Mouse (Mus musculus): ENCODE data around the gene Terb1. TPM values are rescaled to one million over a fixed set of nuclear protein-coding genes. Genes with fewer than 3 reads are reported as not detected.
A peak's percentile ranks its signal among the peaks of the same experiment; 100 is the strongest.

The Terb1 gene
- polyA plus RNA-seq, 2 experiments = 0.29 to 0.44 TPM

DNA sequence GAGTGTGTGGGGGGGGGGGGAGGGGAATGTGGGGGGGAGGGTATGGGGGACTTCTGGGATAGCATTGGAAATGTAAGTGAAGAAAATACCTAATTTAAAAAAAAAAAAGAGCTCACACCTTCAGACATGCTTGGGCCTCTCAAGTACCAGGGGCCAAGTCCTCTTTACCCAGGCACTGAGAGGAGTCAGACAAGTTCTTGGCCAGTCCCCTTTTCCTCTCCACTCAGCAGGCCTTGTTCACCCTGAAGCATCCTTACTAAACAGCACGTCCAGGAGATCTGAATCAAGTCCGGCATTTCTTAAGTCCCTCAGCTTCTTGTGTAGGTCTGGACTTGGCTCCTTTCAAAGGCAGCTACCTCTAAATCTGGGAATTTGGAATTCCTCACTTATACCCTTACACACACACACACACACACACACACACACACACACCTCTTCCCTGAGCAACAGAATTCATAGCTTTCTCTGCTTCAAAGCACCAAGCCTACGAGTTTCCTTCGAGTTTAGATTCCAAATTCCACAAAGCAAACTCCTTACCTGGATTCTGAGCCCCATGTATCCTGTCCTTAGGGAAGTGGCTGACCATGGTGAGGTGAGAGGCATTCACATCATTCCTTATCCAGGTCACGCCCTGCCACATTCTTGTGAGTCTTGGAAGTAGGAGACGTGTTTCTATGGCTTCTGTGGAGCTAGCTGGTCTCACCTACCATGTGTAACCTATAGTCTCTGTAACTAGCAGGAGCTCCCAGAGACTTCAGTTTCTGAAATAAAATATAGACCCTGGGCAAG is 103.2 kb downstream of the Terb1 start:
- H3K9me3 ChIP-seq (ENCODE audit: control insufficient read depth, low read length) = no peaks in the 10 kb centered on the region
- no peak overlapping the region for H3K4me2 ChIP-seq (replicated peaks; ENCODE audit: low read depth, low read length, severe bottlenecking)
- H3K4me3 ChIP-seq (replicated peaks; ENCODE audit: low read length) = no peak overlapping the region
- H3K4me1 ChIP-seq (ENCODE audit: control insufficient read depth, insufficient read depth, low read length) = peaks cover 8% of the 10 kb centered on the region; the same call in 1 of the 2 replicates
- 71% methylated on average over 6 of the region's 6 CpGs for WGBS
- no peaks in the 10 kb centered on the region for H3K27me3 ChIP-seq (ENCODE audit: control insufficient read depth, insufficient read depth, low read length)
- no peak overlapping the region for H3K9ac ChIP-seq (ENCODE audit: low read depth, low read length, severe bottlenecking)
- H3K27ac ChIP-seq (replicated peaks; ENCODE audit: low read depth, low read length) = no peak overlapping the region
- DNase-seq (ENCODE audit: low spot score) = no peak
- H3K36me3 ChIP-seq (ENCODE audit: control insufficient read depth, insufficient read depth, low read length) = no peaks in the 10 kb centered on the region
- no peak for ATAC-seq (ENCODE audit: low FRiP score, low read depth)
- no peak for TF ChIP-seq POLR2A (IDR thresholded peaks at IDR 0.05; ENCODE audit: borderline replicate concordance, extremely low read depth, insufficient read depth, insufficient read length)

DNA sequence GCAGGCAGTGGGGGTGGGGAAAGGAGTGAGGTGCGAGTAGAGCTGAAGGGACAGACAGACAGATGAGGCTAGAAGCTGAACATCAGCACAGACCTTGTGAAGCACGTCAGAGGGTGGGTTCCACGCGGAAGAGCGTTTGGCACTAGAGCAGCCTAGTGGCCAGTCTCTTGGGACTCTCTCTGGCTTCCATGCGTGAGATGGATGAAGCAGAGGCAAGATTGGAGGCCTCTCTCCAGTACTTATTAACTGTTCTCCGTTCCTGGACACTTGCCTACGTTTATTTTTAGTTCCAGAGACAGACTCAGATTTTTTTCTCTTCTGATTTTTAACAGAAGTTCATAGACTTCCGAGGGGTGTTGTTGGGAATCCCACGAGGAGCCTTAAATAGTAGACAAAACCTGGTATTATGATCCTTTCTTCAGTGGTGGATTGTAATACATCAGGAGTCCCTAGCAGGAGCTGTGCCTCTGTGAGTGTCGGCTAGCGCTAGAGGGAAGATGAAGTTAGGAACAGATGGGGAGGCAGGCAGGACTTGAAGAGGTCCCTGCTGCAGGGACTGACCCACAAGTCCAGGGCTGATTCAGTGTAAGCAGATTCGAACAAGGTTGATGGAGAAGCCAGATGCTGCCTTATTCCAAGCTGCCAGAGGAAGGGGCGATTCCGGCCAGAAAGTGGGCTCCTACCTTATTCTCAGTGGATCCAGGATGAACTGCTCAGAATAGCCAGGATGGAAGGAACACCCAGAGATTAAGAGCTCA is 104.1 kb downstream of the Terb1 start:
- Histone ChIP-seq H3K27ac (replicated peaks; ENCODE audit: low read depth, low read length) (0 out of 2 replicates have a peak overlapping the region, but pooled peaks have one; percentile 5), H3K27me3 (ENCODE audit: control insufficient read depth, insufficient read depth, low read length) (no peaks in the 10 kb centered on the region), H3K9me3 (ENCODE audit: control insufficient read depth, low read length) (no peaks in the 10 kb centered on the region), H3K4me3 (replicated peaks; ENCODE audit: low read length) (no peak overlapping the region), H3K4me2 (replicated peaks; ENCODE audit: low read depth, low read length, severe bottlenecking) (no peak overlapping the region), H3K36me3 (ENCODE audit: control insufficient read depth, insufficient read depth, low read length) (no peaks in the 10 kb centered on the region), H3K9ac (ENCODE audit: low read depth, low read length, severe bottlenecking) (no peak overlapping the region), H3K4me1 (ENCODE audit: control insufficient read depth, insufficient read depth, low read length) (peaks cover 8% of the 10 kb centered on the region; the same call in 1 of the 2 replicates)
- no peak for TF ChIP-seq POLR2A (IDR thresholded peaks at IDR 0.05; ENCODE audit: borderline replicate concordance, extremely low read depth, insufficient read depth, insufficient read length)
- WGBS = 55% methylated on average over 15 of the region's 15 CpGs
- peak; percentile 66 for DNase-seq (ENCODE audit: low spot score)
- ATAC-seq (ENCODE audit: low FRiP score, low read depth) = peak; percentile 30

DNA sequence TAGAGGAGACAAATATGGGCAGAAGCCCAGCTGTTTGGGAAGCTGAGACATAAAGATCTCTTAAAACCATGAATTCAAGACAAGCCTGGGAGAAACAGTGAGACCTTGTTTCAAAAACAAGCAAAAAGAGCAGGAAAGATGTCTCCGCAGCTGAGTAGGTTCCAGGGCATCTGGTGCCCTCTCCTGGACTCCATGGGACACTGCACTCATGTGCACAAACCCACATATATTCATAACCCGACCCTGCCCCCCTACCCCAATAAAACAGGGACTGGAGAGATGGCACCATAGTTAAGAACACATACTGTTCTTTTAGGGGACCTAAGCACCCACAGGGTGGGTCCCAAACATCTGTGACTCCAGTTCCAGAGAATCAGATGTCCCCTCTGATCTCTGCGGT is 106.1 kb downstream of the Terb1 start:
- Histone ChIP-seq H3K36me3 (ENCODE audit: control insufficient read depth, insufficient read depth, low read length) (no peaks in the 10 kb centered on the region), H3K9ac (ENCODE audit: low read depth, low read length, severe bottlenecking) (no peak overlapping the region), H3K9me3 (ENCODE audit: control insufficient read depth, low read length) (no peaks in the 10 kb centered on the region), H3K27me3 (ENCODE audit: control insufficient read depth, insufficient read depth, low read length) (no peaks in the 10 kb centered on the region), H3K4me1 (ENCODE audit: control insufficient read depth, insufficient read depth, low read length) (peaks cover 8% of the 10 kb centered on the region; the same call in 1 of the 2 replicates), H3K27ac (replicated peaks; ENCODE audit: low read depth, low read length) (no peak overlapping the region), H3K4me2 (replicated peaks; ENCODE audit: low read depth, low read length, severe bottlenecking) (no peak overlapping the region), H3K4me3 (replicated peaks; ENCODE audit: low read length) (no peak overlapping the region)
- DNase-seq (ENCODE audit: low spot score) (no peak), ATAC-seq (ENCODE audit: low FRiP score, low read depth) (no peak)
- TF ChIP-seq POLR2A (IDR thresholded peaks at IDR 0.05; ENCODE audit: borderline replicate concordance, extremely low read depth, insufficient read depth, insufficient read length) = no peak
- WGBS = 77% methylated on average over 3 of the region's 3 CpGs

Other genes with a start within 250 kb of the Terb1 start
- not detected in 2 replicates for gene Cmtm2a, start 216.7 kb downstream of the Terb1 start, polyA plus RNA-seq (2012; rRNA removed)
- gene Cmtm2a, start 216.7 kb downstream of the Terb1 start, polyA plus RNA-seq (2014; fragmentation: Nextera tagmentation; extraction: Ambion mirVana) = not detected in 2 replicates
- not detected in 2 replicates for gene Gm45711, start 199.8 kb downstream of the Terb1 start, polyA plus RNA-seq (2012; rRNA removed)
- gene Gm45711, start 199.8 kb downstream of the Terb1 start, polyA plus RNA-seq (2014; fragmentation: Nextera tagmentation; extraction: Ambion mirVana) = not detected in 2 replicates
- not detected in 2 replicates for gene Cmtm1, start 199.8 kb downstream of the Terb1 start, polyA plus RNA-seq (2012; rRNA removed)
- gene Cmtm1, start 199.8 kb downstream of the Terb1 start, polyA plus RNA-seq (2014; fragmentation: Nextera tagmentation; extraction: Ambion mirVana) = not detected in 2 replicates
- not detected in 2 replicates for gene Gm11020, start 188.3 kb downstream of the Terb1 start, polyA plus RNA-seq (2012; rRNA removed)
- gene Gm11020, start 188.3 kb downstream of the Terb1 start, polyA plus RNA-seq (2014; fragmentation: Nextera tagmentation; extraction: Ambion mirVana) = not detected in 2 replicates
- gene Cmtm2b, start 187.7 kb downstream of the Terb1 start, polyA plus RNA-seq (2012; rRNA removed) = not detected in 2 replicates
- gene Cmtm2b, start 187.7 kb downstream of the Terb1 start, polyA plus RNA-seq (2014; fragmentation: Nextera tagmentation; extraction: Ambion mirVana) = not detected in 2 replicates
- 240 and 361 TPM in 2 replicates for gene Cmtm3, start 170.5 kb downstream of the Terb1 start, polyA plus RNA-seq (2012; rRNA removed)
- gene Cmtm3, start 170.5 kb downstream of the Terb1 start, polyA plus RNA-seq (2014; fragmentation: Nextera tagmentation; extraction: Ambion mirVana) = 176 and 185 TPM in 2 replicates
- 18.9 and 21.4 TPM in 2 replicates for gene Cmtm4, start 114.1 kb downstream of the Terb1 start, polyA plus RNA-seq (2012; rRNA removed)
- gene Cmtm4, start 114.1 kb downstream of the Terb1 start, polyA plus RNA-seq (2014; fragmentation: Nextera tagmentation; extraction: Ambion mirVana) = 4.1 and 4.5 TPM in 2 replicates
- gene Dync1li2, start 66.9 kb downstream of the Terb1 start, polyA plus RNA-seq (2012; rRNA removed) = 58.2 and 64.7 TPM in 2 replicates
- 48.8 and 53.5 TPM in 2 replicates for gene Dync1li2, start 66.9 kb downstream of the Terb1 start, polyA plus RNA-seq (2014; fragmentation: Nextera tagmentation; extraction: Ambion mirVana)
- gene Nae1, start 24.7 kb upstream of the Terb1 start, polyA plus RNA-seq (2012; rRNA removed) = 75.7 and 84.2 TPM in 2 replicates
- 97.1 and 97.8 TPM in 2 replicates for gene Nae1, start 24.7 kb upstream of the Terb1 start, polyA plus RNA-seq (2014; fragmentation: Nextera tagmentation; extraction: Ambion mirVana)
- gene Car7, start 24.8 kb upstream of the Terb1 start, polyA plus RNA-seq (2012; rRNA removed) = 0.53 and 1.0 TPM in 2 replicates
- 0.65 and 0.66 TPM in 2 replicates for gene Car7, start 24.8 kb upstream of the Terb1 start, polyA plus RNA-seq (2014; fragmentation: Nextera tagmentation; extraction: Ambion mirVana)
- gene Pdp2, start 81.5 kb upstream of the Terb1 start, polyA plus RNA-seq (2012; rRNA removed) = 4.9 and 5.0 TPM in 2 replicates
- gene Pdp2, start 81.5 kb upstream of the Terb1 start, polyA plus RNA-seq (2014; fragmentation: Nextera tagmentation; extraction: Ambion mirVana) = 9.3 and 9.7 TPM in 2 replicates
- gene Cdh16, start 114.5 kb upstream of the Terb1 start, polyA plus RNA-seq (2012; rRNA removed) = 0.29 and 0.62 TPM in 2 replicates
- 0.75 and 0.98 TPM in 2 replicates for gene Cdh16, start 114.5 kb upstream of the Terb1 start, polyA plus RNA-seq (2014; fragmentation: Nextera tagmentation; extraction: Ambion mirVana)
- gene Rrad, start 121.4 kb upstream of the Terb1 start, polyA plus RNA-seq (2012; rRNA removed) = 21.4 and 22.5 TPM in 2 replicates
- gene Rrad, start 121.4 kb upstream of the Terb1 start, polyA plus RNA-seq (2014; fragmentation: Nextera tagmentation; extraction: Ambion mirVana) = 27.3 and 32.4 TPM in 2 replicates
- gene Ciao2b, start 132.1 kb upstream of the Terb1 start, polyA plus RNA-seq (2012; rRNA removed) = 71.1 and 91.9 TPM in 2 replicates
- gene Ciao2b, start 132.1 kb upstream of the Terb1 start, polyA plus RNA-seq (2014; fragmentation: Nextera tagmentation; extraction: Ambion mirVana) = 78.4 and 81.9 TPM in 2 replicates
- 0.03 and 0.20 TPM in 2 replicates for gene Ces2a, start 224.1 kb upstream of the Terb1 start, polyA plus RNA-seq (2012; rRNA removed)
- not detected in 2 replicates for gene Ces2a, start 224.1 kb upstream of the Terb1 start, polyA plus RNA-seq (2014; fragmentation: Nextera tagmentation; extraction: Ambion mirVana)

Measured in limb, embryonic 14.5 days (tissue).